9 mouse cellular contexts compared by ENCODE assay signal in genomic region chr19:57039258-57039657, GRCm38 (mm10). TPM values are rescaled to one million over a fixed set of nuclear protein-coding genes. Genes with fewer than 3 reads are reported as not detected.
A peak's percentile ranks its signal among the peaks of the same experiment; 100 is the strongest.
DNase-seq lines count a peak whose midpoint lies in the region; ATAC-seq and TF ChIP-seq lines count a peak whose summit lies in the region.
"Had no signal": no experiment of that assay in that cellular context is flagged by ENCODE, and none has a peak within 500 bp of the region (broad histone marks: within the 10 kb centered on the region; RNA-seq: fewer than 3 reads in every experiment).

No protein-coding gene starts in this region.

- WGBS in liver, embryonic 14.5 days (ENCODE audit: insufficient replicate concordance) = 58% methylated on average over 6 of the region's 6 CpGs
- 55% methylated on average over 6 of the region's 6 CpGs for WGBS in liver, embryonic 11.5 days
- WGBS in forebrain, embryonic 10.5 days = 72% methylated on average over 6 of the region's 6 CpGs

- DNase-seq in cerebellum, postnatal 36 days = peak; percentile 37 to 43
- no peak for DNase-seq in cerebellum, adult 8-10 months
- DNase-seq in liver, embryonic 14.5 days (ENCODE audit: low read depth in 3 of 3, low spot score in 3 of 3) = peak in 2 of 3 experiments; percentile 3 to 10
- DNase-seq in liver, embryonic 11.5 days (ENCODE audit: low spot score) = no peak
- peak; percentile 73 for DNase-seq in R1 (ENCODE audit: low read depth, low spot score)
- peak; percentile 30 for DNase-seq in lung, postnatal 25 days (ENCODE audit: low spot score)
- DNase-seq in heart, postnatal 25 days (ENCODE audit: low spot score) = no peak
- DNase-seq in forebrain, embryonic 10.5 days (ENCODE audit: extremely low spot score, low spot score) = no peak

- H3K36me3 ChIP-seq in liver, embryonic 14.5 days (replicated peaks; ENCODE audit: control insufficient read depth, insufficient read depth, low read depth) = no peaks in the 10 kb centered on the region
- no peaks in the 10 kb centered on the region for H3K36me3 ChIP-seq in liver, embryonic 11.5 days (ENCODE audit: control insufficient read depth, insufficient read depth, low read length)
- peaks cover 13% of the 10 kb centered on the region; the same call in 1 of the 2 replicates for H3K36me3 ChIP-seq in forebrain, embryonic 10.5 days (replicated peaks)

- no peak for ATAC-seq in liver, embryonic 14.5 days (ENCODE audit: insufficient read depth)
- no peak for ATAC-seq in liver, embryonic 11.5 days (replicated peaks; ENCODE audit: low FRiP score)

- no peak overlapping the region for H3K27ac ChIP-seq in liver, embryonic 14.5 days
- H3K27ac ChIP-seq in liver, embryonic 11.5 days (ENCODE audit: low read depth, low read length) = no peak overlapping the region
- H3K27ac ChIP-seq in forebrain, embryonic 10.5 days = no peak overlapping the region
- H3K27ac ChIP-seq: heart, embryonic 15.5 days had no signal

- no peaks in the 10 kb centered on the region for H3K9me3 ChIP-seq in liver, embryonic 14.5 days (ENCODE audit: control insufficient read depth, low read length)
- no peaks in the 10 kb centered on the region for H3K9me3 ChIP-seq in liver, embryonic 11.5 days (ENCODE audit: control insufficient read depth, low read length)
- H3K9me3 ChIP-seq in forebrain, embryonic 10.5 days = no peaks in the 10 kb centered on the region
- H3K9me3 ChIP-seq: heart, embryonic 15.5 days had no signal

- no peak overlapping the region for H3K9ac ChIP-seq in liver, embryonic 14.5 days (replicated peaks)
- H3K9ac ChIP-seq in liver, embryonic 11.5 days (ENCODE audit: low read depth, low read length) = no peak overlapping the region
- H3K9ac ChIP-seq: heart, embryonic 15.5 days had no signal

- intact Hi-C loops in heart, postnatal 25 days (cut with DNase I) = no loop called here

- no peak overlapping the region for H3K4me2 ChIP-seq in liver, embryonic 14.5 days (ENCODE audit: low read depth)
- H3K4me2 ChIP-seq in liver, embryonic 11.5 days = no peak overlapping the region
- H3K4me2 ChIP-seq: heart, embryonic 15.5 days had no signal

- TF ChIP-seq EP300 in liver, embryonic 14.5 days (IDR thresholded peaks at IDR 0.05; ENCODE audit: low read depth) = no peak

- H3K4me1 ChIP-seq in liver, embryonic 14.5 days (replicated peaks; ENCODE audit: control insufficient read depth in 2 of 2, insufficient read depth in 2 of 2, low read length in 1 of 2) = no peaks in the 10 kb centered on the region
- no peaks in the 10 kb centered on the region for H3K4me1 ChIP-seq in liver, embryonic 11.5 days (replicated peaks; ENCODE audit: control insufficient read depth, insufficient read depth, low read length)
- H3K4me1 ChIP-seq in forebrain, embryonic 10.5 days = no peaks in the 10 kb centered on the region
- H3K4me1 ChIP-seq: heart, embryonic 15.5 days had no signal

- H3K27me3 ChIP-seq in liver, embryonic 14.5 days (ENCODE audit: control insufficient read depth, insufficient read depth, low read length) = no peaks in the 10 kb centered on the region
- H3K27me3 ChIP-seq in liver, embryonic 11.5 days (replicated peaks; ENCODE audit: control insufficient read depth, insufficient read depth, low read length) = no peaks in the 10 kb centered on the region
- H3K27me3 ChIP-seq in forebrain, embryonic 10.5 days (ENCODE audit: poor library complexity, severe bottlenecking) = no peaks in the 10 kb centered on the region
- H3K27me3 ChIP-seq: heart, embryonic 15.5 days had no signal

- peak; percentile 44; the same call in 1 of the 2 replicates for TF ChIP-seq CTCF in liver, embryonic 14.5 days (IDR thresholded peaks at IDR 0.05; ENCODE audit: low read depth)

- H3K4me3 ChIP-seq in liver, embryonic 14.5 days (ENCODE audit: insufficient read depth in 1 of 2, low read depth in 2 of 2, low read length in 2 of 2) = no peak overlapping the region
- no peak overlapping the region for H3K4me3 ChIP-seq in liver, embryonic 11.5 days (ENCODE audit: low read depth, low read length)
- no peak overlapping the region for H3K4me3 ChIP-seq in forebrain, embryonic 10.5 days
- H3K4me3 ChIP-seq: heart, embryonic 15.5 days had no signal

RNA-seq across cellular contexts. Expression of gene Afap1l2, which starts 31.2 kb away (rescaled TPM):
- polyA plus RNA-seq in liver, embryonic 14.5 days (2012; rRNA removed) = 0.45 and 0.57 TPM in 2 replicates
- polyA plus RNA-seq in liver, embryonic 14.5 days (2014; fragmentation: Nextera tagmentation; extraction: Ambion mirVana) = 0.44 and 0.53 TPM in 2 replicates
- 1.2 and 1.5 TPM in 2 replicates for polyA plus RNA-seq in liver, embryonic 11.5 days (2014; fragmentation: Nextera tagmentation; extraction: Ambion mirVana)
- total RNA-seq in heart, postnatal 25 days (2021) = 1 to 10 TPM; 5.0 to 5.7 TPM
- polyA plus RNA-seq in forebrain, embryonic 10.5 days (2016; fragmentation: Nextera tagmentation; extraction: Ambion mirVana) = 1.2 and 1.5 TPM in 2 replicates

Comparison
In these comparisons a context has a peak if more than half of its experiments do, and no peak if none do; other contexts are left out.
1. DNase-seq: peak in cerebellum, postnatal 36 days (2 of 2), liver, embryonic 14.5 days (2 of 3), R1 (single experiment) and lung, postnatal 25 days (single experiment); none in cerebellum, adult 8-10 months (single experiment), liver, embryonic 11.5 days (single experiment), heart, postnatal 25 days (single experiment) and forebrain, embryonic 10.5 days (single experiment).